Mouse (Mus musculus) layer of hippocampus, postnatal 36 days (tissue): ENCODE results near the gene Klk8. TPM values are rescaled to one million over a fixed set of nuclear protein-coding genes. Genes with fewer than 3 reads are reported as not detected.

Source experiments
- DNase-seq, 2 experiments: peaks; one replicate each; pipeline ENCODE4 v3.0.0; 2022
- total RNA-seq, 2 experiments: library from RNA; stranded (reverse); gene quantifications; 2 replicates each; pipeline ENCODE4 v1.2.3; 2021

The Klk8 gene
- 10 to 100 TPM; 25.4 to 31.7 TPM for total RNA-seq

GRCm38 (mm10) chr7:43797333-43797769 is at the start of gene Klk8:
Klk8 (plus strand) TSS chr7:43797577.
- DNase-seq: no peak

DNA sequence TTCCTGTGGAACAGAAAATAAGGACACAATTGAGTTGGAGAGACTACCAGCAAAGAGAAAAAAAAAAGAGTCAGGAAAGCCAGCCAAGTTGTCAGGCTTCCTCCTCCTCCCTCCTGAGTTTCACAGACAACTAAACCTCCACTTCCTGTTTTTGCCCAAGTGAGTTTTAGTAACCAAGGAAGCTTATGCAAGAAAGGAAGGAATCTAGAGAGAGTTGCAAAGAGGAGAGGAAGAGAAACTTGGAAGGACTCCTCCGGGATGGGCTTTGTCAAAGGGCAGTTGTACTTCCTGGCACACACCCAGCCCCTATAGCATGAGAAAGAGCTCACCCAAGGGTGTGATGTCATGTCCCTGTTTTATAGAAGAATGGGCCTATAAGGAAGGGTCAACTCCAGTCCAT is 49.6 kb upstream of the Klk8 start:
- DNase-seq: no peak

GRCm38 (mm10) chr7:43752806-43753205 is 44.6 kb upstream of the Klk8 start:
- DNase-seq: no peak

- DNase-seq: no peak
Observed at GRCm38 (mm10) chr7:43766484-43766883, 30.9 kb upstream of the Klk8 start.

GRCm38 (mm10) chr7:43768597-43768996 is 28.8 kb upstream of the Klk8 start, which contains the start of gene Klk12:
Klk12 (plus strand) TSS chr7:43768897.
- DNase-seq: no peak

DNA sequence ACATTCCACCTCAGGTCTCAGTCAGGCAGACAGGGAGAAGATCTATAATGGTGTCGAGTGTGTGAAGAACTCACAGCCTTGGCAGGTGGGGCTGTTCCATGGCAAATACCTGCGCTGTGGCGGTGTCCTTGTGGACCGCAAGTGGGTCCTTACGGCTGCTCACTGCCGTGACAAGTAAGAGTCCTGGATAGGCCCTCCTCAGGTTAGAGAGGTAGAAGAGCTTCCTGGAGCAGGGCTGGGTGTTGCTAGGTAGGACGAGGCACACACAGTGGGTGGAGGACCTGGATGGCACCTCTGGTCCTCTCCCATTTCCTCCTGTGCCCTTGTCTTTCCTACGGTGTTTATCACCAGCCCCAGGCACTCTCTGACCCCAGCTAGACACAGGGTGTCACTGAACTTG is 27.7 kb upstream of the Klk8 start:
- no peak for DNase-seq

- no peak for DNase-seq
Observed at GRCm38 (mm10) chr7:43770701-43771100, 26.7 kb upstream of the Klk8 start.

DNA sequence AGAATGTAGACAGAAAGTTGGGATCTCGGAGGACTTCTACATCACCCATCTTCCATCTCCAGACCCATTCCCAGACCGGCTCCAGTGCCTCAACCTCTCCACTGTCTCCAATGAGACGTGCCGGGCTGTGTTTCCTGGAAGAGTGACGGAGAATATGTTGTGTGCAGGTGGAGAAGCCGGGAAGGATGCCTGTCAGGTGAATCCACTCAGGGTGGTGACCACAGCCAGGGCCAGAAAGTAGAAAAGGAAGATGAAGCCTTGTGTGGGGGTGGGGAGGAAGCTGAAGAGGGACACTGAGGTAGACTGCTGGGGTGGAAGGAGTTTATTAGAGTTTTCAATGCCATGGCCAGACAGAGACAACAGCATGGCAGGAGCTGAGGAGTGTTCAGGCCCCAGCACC is 25.5 kb upstream of the Klk8 start:
- DNase-seq: no peak

GRCm38 (mm10) chr7:43772901-43773300 is 24.5 kb upstream of the Klk8 start:
- DNase-seq: no peak

DNA sequence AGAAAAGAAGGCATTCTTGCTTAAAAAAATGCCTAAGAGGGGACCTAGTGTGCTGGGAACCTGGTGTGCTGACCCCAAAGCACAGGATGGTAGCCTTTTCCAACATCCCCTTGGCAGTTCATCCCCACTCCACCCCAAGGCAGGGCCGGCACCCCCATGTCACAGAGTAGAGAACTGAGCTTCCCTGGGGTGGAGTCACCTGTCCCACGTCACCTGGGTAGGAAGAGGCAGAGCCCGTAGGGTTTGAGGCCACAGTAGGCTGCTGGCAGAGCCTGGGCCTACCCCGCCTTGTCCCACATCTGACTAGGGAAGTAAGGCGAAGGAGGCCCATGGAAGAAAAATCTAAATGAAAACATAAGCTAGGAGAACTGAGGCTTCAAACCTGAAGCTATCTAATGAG is 23.0 kb upstream of the Klk8 start, which contains the start of gene Klk11:
TSS of gene Klk11 (plus strand) at position 241 of the 400 bp plus-strand sequence.
- DNase-seq: no peak

DNA sequence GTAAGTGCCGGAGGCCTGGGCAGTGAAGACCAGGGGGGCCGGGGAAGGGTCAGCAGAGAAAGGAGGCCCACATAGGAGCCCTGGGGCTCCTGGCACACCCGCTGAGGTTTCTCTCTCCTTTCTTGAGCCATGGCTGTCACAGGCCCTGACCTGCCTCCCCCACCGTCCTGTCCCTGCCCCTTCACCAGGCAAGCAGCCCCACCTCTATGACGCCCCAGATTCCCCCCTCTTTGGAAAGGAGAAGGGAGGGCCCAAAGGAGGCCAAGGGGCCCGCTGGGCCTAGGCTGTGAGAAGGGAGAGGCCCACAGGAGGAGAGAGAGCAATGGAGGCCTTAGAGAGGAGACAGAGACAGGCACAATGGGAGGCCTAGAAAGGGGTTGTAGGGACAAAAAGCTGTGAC is 22.6 kb upstream of the Klk8 start:
- no peak for DNase-seq

GRCm38 (mm10) chr7:43775311-43776057 is 21.9 kb upstream of the Klk8 start:
- no peak for DNase-seq

- DNase-seq: no peak
Observed at GRCm38 (mm10) chr7:43776506-43776905, 20.9 kb upstream of the Klk8 start.

GRCm38 (mm10) chr7:43777423-43777822 is 20.0 kb upstream of the Klk8 start:
- DNase-seq: no peak

DNA sequence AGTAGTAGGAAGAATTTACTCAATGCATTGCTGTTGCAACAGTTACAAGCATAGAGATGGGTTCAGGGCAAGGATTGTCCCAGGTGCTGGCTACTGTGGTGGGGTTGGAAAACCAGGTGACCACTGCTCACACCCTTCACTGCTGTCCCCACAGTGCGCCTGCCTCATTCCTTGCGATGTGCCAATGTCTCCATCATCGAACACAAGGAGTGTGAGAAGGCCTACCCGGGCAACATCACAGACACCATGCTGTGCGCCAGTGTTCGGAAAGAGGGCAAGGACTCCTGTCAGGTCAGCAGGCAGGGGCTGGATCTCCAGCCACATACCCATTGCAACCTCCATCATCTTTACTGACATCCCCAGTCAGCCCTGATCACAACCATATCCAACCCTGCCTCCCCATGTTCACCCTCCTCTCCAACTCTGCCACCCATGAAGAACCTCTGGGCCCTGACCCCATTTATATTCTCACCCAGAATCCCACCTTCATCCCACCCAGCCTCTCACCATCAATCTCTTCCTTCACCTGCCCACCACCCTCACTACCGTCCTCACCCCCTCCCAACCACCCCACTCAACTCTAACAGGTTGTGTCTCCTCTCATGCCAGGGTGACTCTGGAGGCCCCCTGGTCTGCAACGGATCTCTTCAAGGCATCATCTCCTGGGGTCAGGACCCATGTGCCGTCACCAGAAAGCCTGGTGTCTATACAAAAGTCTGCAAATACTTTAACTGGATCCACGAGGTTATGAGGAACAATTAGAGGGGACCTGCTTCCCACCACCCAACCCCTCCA is 19.0 kb upstream of the Klk8 start:
- DNase-seq: no peak

DNA sequence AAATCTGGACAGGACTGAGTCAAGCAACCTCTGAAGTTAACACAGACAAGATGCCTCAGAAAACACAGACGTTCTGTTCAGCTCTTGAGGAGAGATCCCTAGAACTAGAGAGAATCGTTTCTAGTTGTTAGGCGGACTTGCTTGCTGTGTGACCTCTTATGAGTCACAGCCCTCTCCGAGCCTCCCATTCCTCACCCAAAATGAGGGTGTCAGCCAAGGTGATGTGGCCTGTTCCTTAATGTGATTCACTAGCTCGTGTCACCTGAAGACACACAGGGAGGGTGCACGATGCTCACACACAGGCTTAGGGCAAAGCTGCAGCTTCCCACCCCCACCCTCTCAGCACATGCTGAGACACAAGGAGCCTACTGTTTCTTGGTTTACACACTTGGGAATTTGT is 17.1 kb upstream of the Klk8 start:
- DNase-seq: no peak

- DNase-seq: no peak
Observed at GRCm38 (mm10) chr7:43780746-43781145, 16.6 kb upstream of the Klk8 start, which contains the start of gene Klk10. Klk10 (plus strand) TSS chr7:43781035.

DNA sequence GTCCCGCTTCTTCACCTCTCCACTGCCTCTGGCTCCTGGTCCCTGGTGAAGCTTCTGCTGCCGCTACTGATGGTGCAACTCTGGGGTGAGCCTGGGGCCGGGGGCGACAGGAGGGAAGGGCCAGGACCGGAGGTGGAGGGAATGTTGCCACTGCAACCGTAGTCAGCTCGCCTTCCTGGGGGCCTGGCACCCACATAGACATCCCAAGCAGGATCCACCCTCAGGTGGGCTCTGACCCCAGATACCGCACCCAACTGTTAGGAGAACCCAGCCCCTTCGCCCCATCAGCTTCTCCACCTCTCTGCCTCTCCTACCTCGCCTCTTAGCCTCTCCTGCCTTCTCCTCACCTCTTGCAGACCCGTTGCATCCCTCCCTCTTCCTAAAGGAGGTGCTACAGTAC is 15.8 kb upstream of the Klk8 start:
- DNase-seq: no peak

GRCm38 (mm10) chr7:43782275-43783265 is 14.8 kb upstream of the Klk8 start:
- peak; percentile 60 to 62 for DNase-seq

- no peak for DNase-seq
Observed at GRCm38 (mm10) chr7:43785286-43785685, 12.1 kb upstream of the Klk8 start.

DNA sequence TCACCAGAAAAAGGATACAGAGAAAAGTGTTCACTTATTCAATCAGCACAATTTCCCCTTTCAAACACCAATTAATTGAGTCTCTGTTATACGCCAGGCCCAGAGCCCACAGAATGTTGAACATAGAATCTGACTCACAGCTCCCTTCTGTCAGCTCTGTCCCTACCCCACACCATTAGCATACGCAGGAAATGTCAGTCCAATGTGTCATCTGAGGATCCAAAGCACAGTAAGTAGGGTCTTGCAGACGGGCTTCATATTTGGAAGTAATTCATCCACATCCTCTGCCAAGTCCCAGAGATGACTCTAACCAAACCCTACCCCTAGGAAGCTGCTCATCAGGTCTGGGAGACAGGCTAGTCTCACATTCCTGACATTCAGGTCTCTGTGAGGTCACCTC is 9.3 kb upstream of the Klk8 start:
- DNase-seq: no peak

GRCm38 (mm10) chr7:43789295-43789694 is 8.1 kb upstream of the Klk8 start:
- DNase-seq: no peak
